Mouse (Mus musculus): ENCODE results near the gene Psd4.

The Psd4 gene

DNA sequence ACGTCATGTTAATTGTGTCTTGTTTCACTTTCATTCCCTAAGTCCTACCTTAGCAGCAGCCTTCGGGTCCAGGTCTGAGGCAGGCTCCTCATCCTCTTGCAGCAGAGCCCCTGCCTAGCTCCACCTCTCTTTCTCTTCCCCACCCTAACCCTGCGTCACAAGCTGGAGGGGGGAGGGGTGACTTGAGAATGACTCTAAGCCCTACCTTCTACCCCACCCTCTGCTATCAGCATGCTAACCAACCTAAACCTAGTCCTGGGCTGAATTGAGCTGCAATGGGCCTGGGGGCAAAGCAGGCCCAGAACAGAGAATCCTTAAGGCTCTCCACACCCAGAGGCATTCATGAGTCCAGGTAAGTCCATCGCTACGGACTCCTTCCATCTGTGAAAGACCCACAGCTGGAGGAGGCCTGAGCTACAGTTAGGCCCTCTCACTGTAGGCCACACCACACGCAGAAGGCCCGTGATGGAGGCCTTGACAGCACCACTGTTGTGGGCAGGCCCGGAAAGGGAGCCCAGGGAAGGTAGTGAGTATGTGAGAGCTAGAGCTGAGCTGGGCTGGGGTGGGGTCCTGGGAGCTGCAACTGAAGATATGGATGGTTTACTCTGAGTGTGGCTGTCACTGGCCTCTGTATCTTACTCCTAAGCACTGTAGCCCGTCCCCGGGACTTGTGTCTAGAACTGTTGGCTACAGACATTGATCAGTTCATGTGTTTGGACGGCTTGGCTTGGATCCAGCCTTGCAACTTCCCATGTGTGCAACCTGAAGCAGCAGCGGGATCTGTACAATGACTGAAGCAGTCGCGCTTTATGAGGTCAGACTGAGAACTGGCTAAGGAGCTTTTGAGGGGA is 18.0 kb downstream of the Psd4 start:
- DNase-seq (ENCODE audit: extremely low read depth, low read depth, low spot score), result no peak

DNA sequence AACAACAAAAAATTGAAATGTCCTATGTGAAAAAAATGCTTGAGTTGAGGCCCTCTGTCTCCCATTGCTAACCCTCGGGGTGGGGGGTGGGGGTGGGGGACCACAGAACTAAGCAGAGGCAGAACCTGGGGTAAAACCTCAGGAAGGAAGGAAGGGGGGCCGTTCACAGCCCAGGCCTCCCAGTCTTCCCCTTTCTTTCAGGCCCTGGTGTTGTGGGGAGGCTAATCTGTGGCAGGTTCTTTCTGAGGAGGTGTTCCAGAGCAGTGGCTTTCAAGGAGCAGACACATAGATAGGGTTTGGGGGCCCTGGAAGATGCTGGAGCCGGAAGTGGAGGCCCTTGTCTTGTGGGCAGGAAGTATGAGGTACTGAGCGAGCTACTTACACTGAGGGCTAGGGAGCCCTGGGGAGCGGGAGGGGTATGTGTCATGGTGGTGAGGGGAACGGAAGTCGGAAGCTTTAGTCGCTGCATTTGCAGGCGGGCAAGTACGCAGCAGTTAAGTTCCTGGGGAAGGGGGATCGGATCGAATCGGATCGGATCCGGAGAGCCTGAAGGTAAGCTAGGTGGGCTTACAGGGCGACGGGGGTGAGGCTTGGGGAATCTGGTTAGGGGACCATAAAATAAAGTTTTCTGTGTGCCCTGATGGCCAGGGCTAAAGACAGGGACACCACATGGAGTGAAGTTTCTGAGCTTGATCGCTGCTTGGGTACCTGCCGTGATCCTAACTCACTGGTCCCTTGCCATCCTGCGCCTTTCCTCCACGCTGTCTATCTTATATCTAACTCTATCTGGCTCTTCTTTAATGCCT is 19.0 kb downstream of the Psd4 start:
- DNase-seq (ENCODE audit: extremely low read depth, low read depth, low spot score), result no peak

DNA sequence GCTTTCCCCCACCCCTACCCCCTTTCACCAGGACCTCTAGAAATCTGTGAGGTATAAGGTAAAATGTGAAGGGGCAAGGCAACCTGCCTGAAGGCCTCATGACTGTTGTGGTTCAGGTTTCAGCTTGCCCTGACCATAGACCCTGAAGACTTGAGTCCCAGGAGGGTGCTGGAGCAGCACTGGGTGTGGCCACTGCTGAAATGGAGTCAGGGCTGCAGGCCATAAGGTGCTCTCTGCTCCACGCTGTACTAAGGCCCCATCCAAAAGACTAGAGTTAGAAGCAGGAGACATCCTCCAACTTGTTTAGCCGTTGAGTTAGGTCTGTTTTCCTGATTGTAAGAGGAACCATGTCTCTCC is 19.6 kb downstream of the Psd4 start:
- no peak for DNase-seq (ENCODE audit: extremely low read depth, low read depth, low spot score)

DNA sequence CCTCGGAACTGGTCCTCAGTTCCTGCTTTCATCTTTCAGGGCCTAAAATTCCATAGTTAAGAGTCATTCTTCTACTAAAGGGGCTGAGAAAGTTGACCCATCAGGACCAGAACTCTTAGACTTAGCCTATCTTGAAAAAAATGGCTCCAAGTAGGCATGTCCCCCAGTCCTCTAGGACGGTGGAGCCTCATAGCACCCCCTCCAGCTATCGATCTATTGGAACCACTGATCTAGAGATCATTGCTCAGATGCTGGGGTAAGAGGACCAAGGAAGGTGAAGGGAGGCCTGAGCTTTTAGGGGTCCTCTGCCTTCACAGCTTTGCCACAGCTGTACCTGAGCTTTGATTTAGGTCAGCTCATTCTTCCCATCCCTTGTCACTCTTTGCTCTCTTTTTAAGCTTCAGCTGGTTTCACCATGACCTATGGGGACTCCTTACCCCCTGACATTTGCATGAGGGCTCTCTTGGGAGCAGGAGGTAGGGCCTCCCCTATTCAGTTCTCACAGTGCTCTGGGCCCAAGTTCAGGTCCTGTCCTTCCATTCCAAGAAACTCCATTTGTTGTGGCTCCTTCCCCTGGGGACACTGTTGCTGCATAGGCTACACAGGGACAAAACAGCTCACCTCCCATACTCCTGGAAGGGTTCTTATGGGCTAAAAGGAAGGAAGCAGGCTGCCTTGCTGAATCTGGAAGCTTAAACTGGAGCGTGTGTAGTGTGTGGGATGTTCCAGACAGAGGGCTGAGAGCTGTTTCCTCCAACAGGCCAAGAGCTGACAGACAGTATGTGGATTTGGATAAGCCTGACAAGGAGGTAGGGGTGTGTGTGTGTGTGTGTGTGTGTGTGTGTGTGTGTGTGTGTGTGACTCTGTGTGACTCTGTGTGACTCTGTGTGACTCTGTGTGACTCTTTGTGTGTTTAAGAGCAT is 20.2 kb downstream of the Psd4 start:
- DNase-seq (ENCODE audit: extremely low read depth, low read depth, low spot score), result no peak

DNA sequence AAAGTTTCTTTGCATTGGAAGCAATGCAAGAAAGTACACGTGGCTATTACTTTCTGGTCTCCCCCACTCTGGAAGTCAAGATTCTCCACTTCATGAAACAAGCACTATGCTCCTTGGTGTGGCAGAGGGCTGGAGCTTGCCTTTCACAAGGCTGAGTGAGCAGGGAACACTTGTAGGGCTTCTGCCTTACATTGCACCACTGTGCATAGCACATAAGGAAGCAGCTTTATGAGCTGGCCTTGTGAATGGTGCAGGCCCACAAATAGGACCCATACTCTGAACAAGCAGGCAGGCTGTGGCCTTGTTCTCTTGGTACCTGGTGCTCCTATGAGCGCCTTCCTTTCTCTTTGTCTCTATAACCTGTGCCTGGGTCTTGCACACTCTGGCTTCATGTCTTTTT is 25.9 kb downstream of the Psd4 start:
- no peak for DNase-seq (ENCODE audit: extremely low read depth, low read depth, low spot score)

DNA sequence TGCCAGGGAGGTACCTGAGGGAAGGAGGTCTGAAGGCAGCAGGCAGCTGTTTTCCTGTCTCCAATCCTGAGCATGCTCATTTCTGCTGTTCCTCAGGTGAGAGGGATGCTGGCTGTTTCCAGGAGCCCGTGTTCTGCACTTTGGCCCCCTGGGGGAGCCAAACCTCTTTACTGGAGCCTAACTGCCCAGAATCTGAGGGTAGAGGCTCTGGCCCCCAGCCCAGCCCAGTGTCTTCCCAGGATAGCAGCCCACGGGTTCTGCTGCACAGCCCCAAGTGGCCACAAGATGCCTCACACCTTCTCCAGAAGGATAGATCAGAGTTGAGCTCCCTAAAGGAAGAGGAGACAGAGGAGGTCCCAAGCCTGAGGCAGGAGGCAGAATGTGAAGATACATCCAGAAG is 29.7 kb downstream of the Psd4 start:
- no peak for DNase-seq (ENCODE audit: extremely low read depth, low read depth, low spot score)

DNA sequence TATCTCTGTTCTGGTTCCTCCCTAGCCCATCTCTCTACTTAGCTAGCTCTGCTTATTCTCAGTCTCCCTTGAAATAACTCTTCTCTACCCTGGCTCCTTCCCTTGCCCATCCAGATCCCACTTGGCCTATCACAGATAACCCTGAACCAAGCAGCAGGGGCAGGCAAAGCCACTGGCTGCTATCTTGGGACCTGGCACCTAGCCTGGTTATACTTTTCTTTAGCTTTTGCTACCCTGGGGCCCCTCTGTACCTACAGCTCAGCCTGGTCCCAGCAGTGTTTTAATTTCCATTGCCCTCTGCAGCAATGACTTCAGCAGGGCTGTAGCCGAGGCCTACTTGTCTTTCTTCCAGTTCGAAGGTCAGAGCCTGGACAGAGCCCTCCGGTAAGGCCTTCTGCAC is 33.3 kb downstream of the Psd4 start:
- no peak for DNase-seq (ENCODE audit: extremely low read depth, low read depth, low spot score)

DNA sequence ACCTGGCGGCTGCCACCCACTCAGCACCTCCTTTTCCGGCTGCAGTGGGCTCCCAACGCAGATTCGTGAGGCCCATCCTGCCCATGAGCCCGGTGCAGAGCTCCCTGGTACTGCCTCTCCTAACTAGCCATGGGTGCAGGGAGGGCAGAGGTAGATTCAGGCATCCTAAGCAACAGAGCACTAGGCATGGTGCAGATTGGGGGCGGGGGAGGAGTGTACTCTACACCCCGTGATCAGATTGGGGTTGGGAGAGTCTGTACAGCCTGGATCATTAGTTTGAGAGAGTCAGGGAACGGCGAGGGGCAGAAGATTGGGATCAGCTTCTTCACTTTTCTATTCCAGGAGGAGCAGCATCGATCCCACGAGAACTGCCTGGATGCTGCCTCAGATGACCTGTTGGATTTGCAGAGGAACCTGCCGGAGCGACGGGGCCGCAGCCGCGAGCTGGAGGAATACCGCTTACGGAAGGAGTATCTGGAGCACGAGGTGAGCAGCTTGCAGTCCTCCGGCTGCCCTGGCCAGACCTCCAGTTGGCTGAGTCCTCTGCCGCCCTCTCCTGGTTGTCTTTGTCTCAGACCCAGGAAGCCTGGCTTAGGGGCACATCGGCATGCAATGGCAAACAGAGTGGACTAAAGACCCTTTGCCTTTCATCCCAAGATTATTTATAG is 38.1 kb downstream of the Psd4 start:
- no peak for DNase-seq (ENCODE audit: extremely low read depth, low read depth, low spot score)

DNA sequence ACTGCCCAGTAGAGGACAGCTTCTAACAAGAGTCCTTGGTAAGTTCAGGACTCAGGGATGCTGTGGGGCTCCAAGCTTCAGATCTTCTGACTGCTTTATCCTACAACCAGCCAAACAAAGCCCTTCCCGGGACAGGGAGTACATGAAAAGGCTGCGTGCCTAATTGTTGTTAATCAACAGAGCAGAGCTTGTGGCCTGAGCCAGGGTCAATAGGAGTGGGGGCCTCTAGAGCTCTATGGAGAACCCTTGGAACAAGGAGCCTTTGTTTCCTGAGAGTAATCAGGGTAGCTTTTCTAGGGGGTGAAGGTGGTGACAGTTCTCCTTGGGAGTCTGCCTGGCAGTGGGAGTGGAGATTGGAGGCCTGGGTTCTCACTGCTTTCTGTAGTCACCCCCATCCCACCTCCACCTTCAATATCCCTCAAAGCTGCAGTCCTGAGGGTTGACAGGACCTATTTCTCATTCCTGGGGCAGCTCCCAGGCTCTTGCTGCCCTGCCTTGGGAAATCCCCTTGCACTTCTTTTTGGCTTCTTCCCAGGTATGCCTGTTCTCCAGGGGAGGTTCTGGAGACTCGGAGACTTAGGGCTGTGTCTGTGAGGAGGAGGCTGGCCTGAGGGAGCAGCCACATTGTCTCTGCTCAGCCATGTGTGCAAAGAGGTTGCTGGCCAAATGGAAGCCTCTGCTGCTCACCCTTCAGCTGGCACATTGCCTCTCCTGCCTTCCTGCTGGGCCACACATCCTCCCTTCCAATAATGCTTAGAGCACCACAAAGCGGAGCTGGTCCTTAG is 40.5 kb downstream of the Psd4 start:
- no peak for DNase-seq (ENCODE audit: extremely low read depth, low read depth, low spot score)

DNA sequence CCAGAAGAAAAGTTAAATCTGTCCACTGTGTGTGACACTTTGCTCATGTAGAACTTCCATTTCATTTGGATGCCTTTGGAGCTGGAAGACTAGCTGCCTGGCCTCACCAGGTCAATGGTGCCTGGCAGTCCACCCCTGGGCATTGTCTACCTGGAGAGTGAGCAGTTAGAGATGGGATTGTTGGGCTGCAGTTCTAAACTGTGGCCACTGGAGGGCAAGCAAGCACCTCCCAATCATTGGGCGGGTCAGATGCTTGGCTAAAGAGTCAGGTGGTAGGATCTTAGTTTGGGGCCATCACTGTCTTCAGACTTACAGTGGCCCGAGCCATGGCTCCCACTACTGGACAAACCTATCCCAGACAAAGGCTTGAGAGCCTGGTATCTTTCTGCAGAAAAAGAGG is 41.8 kb downstream of the Psd4 start:
- no peak for DNase-seq (ENCODE audit: extremely low read depth, low read depth, low spot score)

DNA sequence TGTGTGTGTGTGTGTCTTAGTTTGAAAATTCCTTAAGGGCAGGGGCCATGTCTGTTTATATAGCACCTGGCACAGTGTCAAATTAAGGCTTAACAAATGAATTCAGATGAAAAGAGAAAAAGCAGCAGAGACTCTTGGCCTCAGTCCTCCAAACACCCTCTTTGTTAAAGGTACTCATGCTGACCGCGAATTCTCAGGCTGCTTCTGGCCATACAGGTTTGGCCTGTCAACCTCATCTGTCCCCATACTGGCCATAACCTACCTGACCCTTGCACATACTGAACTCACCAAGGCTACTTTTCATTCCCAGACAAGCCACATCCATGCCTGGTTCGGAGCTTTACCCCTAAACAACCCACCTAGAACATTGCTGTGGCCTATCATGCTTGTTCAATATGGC is 45.8 kb downstream of the Psd4 start:
- DNase-seq (ENCODE audit: extremely low read depth, low read depth, low spot score), result no peak

DNA sequence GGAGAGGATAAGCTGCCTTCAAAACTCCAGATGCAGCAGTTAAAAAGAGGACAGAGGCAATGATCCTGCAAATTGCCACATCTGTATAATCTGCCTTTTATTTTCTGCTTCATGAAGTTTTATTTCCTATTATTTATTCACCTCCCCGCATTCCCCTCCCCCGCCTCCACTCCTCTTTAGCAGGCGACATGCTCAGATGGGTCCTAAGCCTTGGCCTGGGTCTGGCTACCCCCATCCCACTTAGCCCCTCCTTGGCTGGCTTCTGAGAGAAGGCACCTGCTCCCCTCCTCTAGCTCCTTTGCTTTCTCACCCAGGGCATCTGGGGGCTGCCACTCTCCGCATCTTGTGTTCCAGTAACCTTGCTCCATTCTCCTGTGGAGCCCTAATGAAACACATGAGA is 46.3 kb downstream of the Psd4 start:
- no peak for DNase-seq (ENCODE audit: extremely low read depth, low read depth, low spot score)

DNA sequence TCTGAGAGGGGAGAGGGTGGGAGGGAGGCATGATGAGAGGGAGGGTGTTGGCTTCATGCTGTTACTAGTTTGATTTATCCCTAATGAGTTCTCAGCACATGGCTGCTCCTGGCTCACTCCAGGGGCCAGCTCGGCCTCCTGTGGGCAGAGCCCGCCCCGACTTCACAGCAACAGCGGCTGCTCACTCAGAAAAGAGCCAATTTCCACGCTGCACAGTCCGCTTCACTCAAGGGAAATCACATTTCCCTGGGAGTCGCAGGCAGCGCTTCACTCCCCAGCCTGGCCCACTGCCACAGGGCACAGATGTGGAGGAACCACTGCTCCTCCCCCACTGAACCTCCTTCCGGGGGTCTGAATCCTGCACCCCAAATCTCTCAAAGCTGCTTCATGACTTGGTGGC is 49.3 kb downstream of the Psd4 start:
- no peak for DNase-seq (ENCODE audit: extremely low read depth, low read depth, low spot score)

DNA sequence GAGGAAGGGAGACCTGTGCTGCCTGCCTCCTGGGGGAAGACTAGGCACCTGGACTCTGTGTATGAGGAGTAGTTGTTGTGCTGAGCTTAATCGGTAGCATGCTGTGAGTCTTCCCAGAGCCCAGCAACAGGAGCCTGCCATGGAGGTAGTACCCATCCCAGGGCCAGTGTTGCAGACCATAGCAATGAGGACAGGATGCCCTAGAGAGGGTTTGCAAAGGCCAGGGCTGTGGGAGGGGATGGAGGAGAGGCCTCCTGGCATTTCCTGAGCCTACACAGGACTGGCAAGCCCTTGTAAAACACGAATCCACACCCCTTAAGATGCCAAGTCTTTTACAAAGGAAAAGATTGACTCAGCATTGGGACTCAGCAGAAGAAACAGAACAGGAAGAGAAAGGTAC is 49.7 kb downstream of the Psd4 start:
- DNase-seq (ENCODE audit: extremely low read depth, low read depth, low spot score), result no peak

DNA sequence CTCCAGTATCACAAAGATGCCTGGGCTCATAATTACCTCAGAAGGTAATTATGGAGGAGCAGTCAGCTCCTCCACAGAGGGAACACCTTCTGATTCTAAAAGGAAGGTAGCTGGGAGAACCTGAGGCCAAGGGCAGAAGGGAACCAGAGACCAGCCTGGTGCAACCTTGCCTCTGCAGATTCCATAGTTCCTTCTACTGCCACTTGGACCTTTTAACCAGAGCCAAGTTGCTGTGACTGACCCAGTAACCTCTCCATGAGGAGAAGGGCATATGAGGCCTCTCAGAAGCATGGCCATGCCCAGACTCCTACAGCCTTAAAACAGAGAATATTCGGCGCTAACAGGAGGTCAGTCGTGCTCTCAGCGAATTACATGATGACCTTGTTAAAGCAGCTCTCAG is 50.2 kb downstream of the Psd4 start:
- no peak for DNase-seq (ENCODE audit: extremely low read depth, low read depth, low spot score)

DNA sequence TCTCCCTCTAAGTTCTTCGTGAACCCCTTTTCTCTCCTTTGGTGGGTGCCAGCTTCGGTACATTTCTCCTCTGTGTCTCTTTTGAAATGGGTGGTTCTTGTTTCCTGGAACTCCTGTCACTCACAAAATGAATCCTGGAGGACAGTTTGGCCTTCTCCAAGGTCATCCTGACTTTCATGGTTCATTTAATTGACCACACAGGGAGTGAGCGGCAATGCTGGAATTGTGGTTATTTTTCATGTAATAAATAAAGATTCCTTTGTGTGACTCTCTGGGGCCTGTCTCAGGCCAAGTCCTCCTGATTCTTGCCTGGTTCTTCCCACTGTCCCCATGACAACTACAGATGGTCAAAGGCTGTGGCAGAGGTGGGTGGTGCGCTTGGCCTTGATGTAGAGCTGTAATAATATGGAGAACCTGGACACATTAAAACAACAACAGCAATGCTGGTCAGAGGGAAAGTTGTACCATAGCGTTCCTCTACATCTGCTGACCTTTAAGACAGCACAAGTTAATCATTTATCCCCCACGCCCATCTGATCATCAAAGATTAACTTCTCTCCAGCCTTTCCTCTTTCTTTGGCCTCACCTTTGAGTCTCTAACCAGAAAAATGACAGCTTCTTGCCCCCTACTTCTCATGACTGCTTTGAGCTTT is 54.0 kb downstream of the Psd4 start:
- DNase-seq (ENCODE audit: extremely low read depth, low read depth, low spot score), result no peak

DNA sequence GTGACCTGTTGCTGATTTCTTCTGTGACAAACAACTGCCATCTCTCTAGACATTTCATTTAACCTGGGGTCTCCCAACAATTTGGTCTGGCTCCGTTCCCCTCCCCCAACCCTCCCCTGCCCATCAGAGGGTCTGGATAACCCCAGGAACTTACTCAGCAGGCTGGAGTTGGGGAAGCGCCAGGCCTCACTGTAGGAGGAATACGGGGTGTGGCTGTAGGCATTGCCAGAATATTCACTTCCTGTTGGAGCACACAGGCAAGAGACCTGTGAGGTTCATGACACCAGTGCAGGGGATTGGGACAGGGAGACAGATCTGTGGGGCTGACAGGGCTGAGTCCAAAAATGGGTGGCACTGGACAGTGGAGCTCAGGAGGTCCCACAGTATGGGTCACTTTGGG is 55.4 kb downstream of the Psd4 start:
- DNase-seq (ENCODE audit: extremely low read depth, low read depth, low spot score), result no peak

DNA sequence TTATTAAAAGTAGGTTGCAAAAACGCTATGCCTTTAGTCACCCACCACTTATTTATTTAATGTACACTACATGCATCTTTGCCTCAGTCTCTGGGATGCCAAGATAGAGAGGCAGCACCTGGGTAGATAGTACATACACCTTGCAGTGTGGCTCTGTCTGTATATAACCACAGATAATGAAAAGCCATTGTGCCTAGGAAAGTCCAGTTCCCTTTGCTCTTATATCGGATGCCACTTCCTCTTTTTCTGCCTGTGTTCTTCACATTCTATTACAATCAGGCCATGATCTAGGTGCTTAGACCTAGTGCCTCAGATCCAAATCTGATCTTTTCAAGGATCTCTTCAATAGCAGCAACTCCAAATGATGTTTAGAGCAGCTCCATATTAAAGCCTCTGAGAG is 58.2 kb downstream of the Psd4 start:
- DNase-seq (ENCODE audit: extremely low read depth, low read depth, low spot score), result no peak

DNA sequence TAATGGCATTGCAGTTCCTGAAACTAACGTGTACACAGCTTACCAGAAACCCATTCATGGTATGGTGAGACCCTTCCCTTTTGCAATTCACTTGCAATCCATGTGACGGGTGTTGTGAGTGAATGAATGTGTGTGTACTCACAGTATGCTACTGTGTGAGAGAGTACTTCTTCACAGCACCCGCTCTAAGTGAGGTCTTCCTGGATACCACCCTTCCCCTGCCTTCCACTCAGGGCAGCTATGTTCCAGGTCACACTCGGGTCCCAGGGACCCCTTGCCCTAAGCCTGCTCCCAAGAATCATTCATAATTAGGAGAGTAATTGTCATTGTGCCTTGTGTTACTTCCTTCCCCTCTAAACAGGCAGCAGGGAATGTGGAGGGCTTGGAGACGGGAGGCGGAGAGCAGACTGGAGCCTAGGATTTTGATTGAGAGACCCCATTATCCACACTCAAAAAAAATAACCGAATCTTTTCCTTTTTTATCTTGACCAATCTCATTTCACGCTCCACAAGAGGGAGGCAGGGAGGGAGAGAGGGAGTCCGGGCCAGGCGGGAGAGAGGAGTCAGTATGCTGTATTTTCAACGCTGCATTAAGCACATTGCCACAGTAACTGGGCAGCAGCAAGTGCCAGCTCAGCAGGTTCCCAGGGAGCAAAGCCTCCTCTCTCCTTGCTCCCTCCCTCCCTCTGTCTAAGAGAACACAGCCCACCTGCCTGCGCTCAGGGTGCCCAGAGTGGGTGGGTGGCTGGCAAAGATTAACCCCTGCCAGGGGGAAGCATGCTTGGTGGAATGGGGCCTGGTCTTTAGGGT is 60.7 kb downstream of the Psd4 start:
- DNase-seq (ENCODE audit: extremely low read depth, low read depth, low spot score), result no peak

Measured in fat pad, adult 2 months (tissue).